Mouse (Mus musculus): Measurements from ENCODE around the gene Myrfl.

DNA sequence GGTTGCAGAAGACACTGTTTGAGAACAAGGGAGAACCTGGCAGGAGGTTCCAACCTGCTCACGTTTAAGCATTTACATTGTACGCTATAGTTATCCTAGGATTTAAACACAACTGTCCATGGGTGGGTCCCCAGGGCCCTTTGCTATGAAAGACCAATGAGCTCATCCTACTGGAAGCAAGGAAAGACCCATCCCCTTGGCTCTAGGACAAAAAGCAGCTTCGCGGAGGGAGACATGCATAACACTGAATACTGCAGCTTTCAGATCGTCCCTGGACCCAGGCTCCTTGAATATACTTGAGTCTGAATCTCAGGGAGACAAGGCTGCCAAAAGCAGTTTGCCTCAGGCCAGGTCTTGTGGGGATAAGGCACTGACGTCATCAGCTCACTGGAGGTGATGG is 130.2 kb downstream of the Myrfl start:
- TF ChIP-seq POLR2A (IDR thresholded peaks at IDR 0.05; ENCODE audit: low read depth, low read length) (no peak), CTCF (IDR thresholded peaks at IDR 0.05; ENCODE audit: extremely low read depth, insufficient read depth, insufficient read length, insufficient replicate concordance) (no peak)
